ENCODE assay signal across 14 mouse cellular contexts in the genomic region with DNA sequence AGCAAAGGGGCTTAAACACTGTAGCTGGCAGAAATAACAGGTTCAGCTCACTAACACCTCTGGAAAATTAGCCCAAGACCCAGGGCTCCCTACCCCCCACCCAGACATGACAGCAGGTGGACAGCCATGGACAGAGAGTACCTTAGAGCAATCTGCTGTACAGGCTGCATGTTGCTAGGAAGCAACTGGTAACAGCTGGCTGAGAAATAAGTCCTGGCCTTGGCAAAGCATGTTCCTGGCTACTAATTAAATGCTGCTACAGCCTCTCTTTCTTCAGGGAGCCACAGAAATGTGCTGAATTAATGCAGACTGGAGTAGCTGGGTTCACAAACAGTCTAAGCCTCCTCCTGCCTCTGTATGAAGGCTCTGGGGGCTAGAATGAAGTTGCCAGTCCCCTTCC. TPM values are rescaled to one million over a fixed set of nuclear protein-coding genes. Genes with fewer than 3 reads are reported as not detected.
DNase-seq lines count a peak whose midpoint lies in the region; ATAC-seq lines count a peak whose summit lies in the region.
"Had no signal": no experiment of that assay in that cellular context is flagged by ENCODE, and none has a peak within 500 bp of the region (broad histone marks: within the 10 kb centered on the region; RNA-seq: fewer than 3 reads in every experiment).

No protein-coding gene starts in this region.

- no peak overlapping the region for H3K4me2 ChIP-seq in forebrain, embryonic 12.5 days
- H3K4me2 ChIP-seq in forebrain, embryonic 14.5 days (ENCODE audit: low read length) = no peak overlapping the region
- no peak overlapping the region for H3K4me2 ChIP-seq in kidney, embryonic 16.5 days (replicated peaks; ENCODE audit: low read depth, low read length)
- H3K4me2 ChIP-seq in midbrain, embryonic 16.5 days (ENCODE audit: low read length) = no peak overlapping the region
- H3K4me2 ChIP-seq: limb, embryonic 13.5 days; liver, embryonic 15.5 days; neural tube, embryonic 13.5 days had no signal

- peak overlapping the region; percentile 5; the same call in 1 of the 2 replicates for H3K27ac ChIP-seq in forebrain, embryonic 12.5 days
- no peak overlapping the region for H3K27ac ChIP-seq in forebrain, embryonic 14.5 days (ENCODE audit: low read depth, low read length)
- H3K27ac ChIP-seq in kidney, embryonic 16.5 days (ENCODE audit: low read length) = no peak overlapping the region
- H3K27ac ChIP-seq in midbrain, embryonic 16.5 days (ENCODE audit: low read length) = peak overlapping the region; percentile 55; the same call in 1 of the 2 replicates
- H3K27ac ChIP-seq: limb, embryonic 13.5 days; liver, embryonic 15.5 days; neural tube, embryonic 13.5 days had no signal

- no peak overlapping the region for H3K9ac ChIP-seq in forebrain, embryonic 12.5 days
- no peak overlapping the region for H3K9ac ChIP-seq in forebrain, embryonic 14.5 days (ENCODE audit: low read length)
- no peak overlapping the region for H3K9ac ChIP-seq in kidney, embryonic 16.5 days (replicated peaks; ENCODE audit: low read length)
- 0 out of 2 replicates have a peak overlapping the region, but pooled peaks have one; percentile 14 for H3K9ac ChIP-seq in midbrain, embryonic 16.5 days (ENCODE audit: low read depth, low read length)
- H3K9ac ChIP-seq: limb, embryonic 13.5 days; liver, embryonic 15.5 days; neural tube, embryonic 13.5 days had no signal

- DNase-seq in forebrain, embryonic 14.5 days (ENCODE audit: low spot score) = no peak
- DNase-seq in kidney, adult 18-20 months = peak; percentile 46
- peak; percentile 46 to 60 for DNase-seq in kidney, adult 8-10 months
- DNase-seq in adrenal gland, postnatal 36 days = no peak
- DNase-seq in right cerebral cortex, postnatal 14 days = no peak
- DNase-seq: adrenal gland, postnatal 14 days; cerebellum, postnatal 14 days; thymus, adult 2 months had no signal

- no peaks in the 10 kb centered on the region for H3K36me3 ChIP-seq in forebrain, embryonic 12.5 days (replicated peaks)
- no peaks in the 10 kb centered on the region for H3K36me3 ChIP-seq in forebrain, embryonic 14.5 days (ENCODE audit: control insufficient read depth, insufficient read depth, low read length)
- H3K36me3 ChIP-seq in kidney, embryonic 16.5 days (ENCODE audit: insufficient read depth, low read length) = no peaks in the 10 kb centered on the region
- H3K36me3 ChIP-seq in midbrain, embryonic 16.5 days (ENCODE audit: control insufficient read depth, insufficient read depth, low read length) = no peaks in the 10 kb centered on the region
- H3K36me3 ChIP-seq: limb, embryonic 13.5 days; liver, embryonic 15.5 days; neural tube, embryonic 13.5 days had no signal

- no peaks in the 10 kb centered on the region for H3K27me3 ChIP-seq in forebrain, embryonic 12.5 days
- no peaks in the 10 kb centered on the region for H3K27me3 ChIP-seq in forebrain, embryonic 14.5 days (replicated peaks; ENCODE audit: control insufficient read depth, insufficient read depth, low read length)
- H3K27me3 ChIP-seq in kidney, embryonic 16.5 days (ENCODE audit: insufficient read depth, low read length) = no peaks in the 10 kb centered on the region
- H3K27me3 ChIP-seq in midbrain, embryonic 16.5 days (ENCODE audit: control insufficient read depth, insufficient read depth, low read depth, low read length) = no peaks in the 10 kb centered on the region
- H3K27me3 ChIP-seq: limb, embryonic 13.5 days; liver, embryonic 15.5 days; neural tube, embryonic 13.5 days had no signal

- no peak overlapping the region for H3K4me3 ChIP-seq in forebrain, embryonic 12.5 days (replicated peaks)
- no peak overlapping the region for H3K4me3 ChIP-seq in forebrain, embryonic 14.5 days (ENCODE audit: low read depth, low read length)
- no peak overlapping the region for H3K4me3 ChIP-seq in kidney, embryonic 16.5 days (ENCODE audit: low read length)
- no peak overlapping the region for H3K4me3 ChIP-seq in midbrain, embryonic 16.5 days (ENCODE audit: low read depth, low read length)
- H3K4me3 ChIP-seq: limb, embryonic 13.5 days; liver, embryonic 15.5 days; neural tube, embryonic 13.5 days had no signal

- peak; percentile 58; the same call in 1 of the 2 replicates for ATAC-seq in forebrain, embryonic 12.5 days (ENCODE audit: low FRiP score)
- ATAC-seq in forebrain, embryonic 14.5 days = no peak
- ATAC-seq in kidney, embryonic 16.5 days (ENCODE audit: low FRiP score, low TSS enrichment) = no peak
- no peak for ATAC-seq in midbrain, embryonic 16.5 days

- peaks cover 5% of the 10 kb centered on the region; the same call in 1 of the 2 replicates for H3K4me1 ChIP-seq in forebrain, embryonic 12.5 days
- 0 out of 2 replicates have a peak, but pooled peaks cover 2% of the 10 kb centered on the region for H3K4me1 ChIP-seq in forebrain, embryonic 14.5 days (ENCODE audit: control insufficient read depth, insufficient read depth, low read length)
- no peaks in the 10 kb centered on the region for H3K4me1 ChIP-seq in kidney, embryonic 16.5 days (ENCODE audit: insufficient read depth, low read length)
- peaks cover 7% of the 10 kb centered on the region; the same call in 1 of the 2 replicates for H3K4me1 ChIP-seq in midbrain, embryonic 16.5 days (ENCODE audit: control insufficient read depth, insufficient read depth, low read length)
- H3K4me1 ChIP-seq: limb, embryonic 13.5 days had no signal

- H3K9me3 ChIP-seq in forebrain, embryonic 12.5 days = no peaks in the 10 kb centered on the region
- H3K9me3 ChIP-seq in forebrain, embryonic 14.5 days (replicated peaks; ENCODE audit: control insufficient read depth, low read length) = no peaks in the 10 kb centered on the region
- H3K9me3 ChIP-seq in kidney, embryonic 16.5 days (ENCODE audit: low read length) = no peaks in the 10 kb centered on the region
- no peaks in the 10 kb centered on the region for H3K9me3 ChIP-seq in midbrain, embryonic 16.5 days (replicated peaks; ENCODE audit: control insufficient read depth, low read length, poor library complexity, severe bottlenecking)
- H3K9me3 ChIP-seq: limb, embryonic 13.5 days; liver, embryonic 15.5 days; neural tube, embryonic 13.5 days had no signal

RNA-seq across cellular contexts. Expression of a gene that starts 31.4 kb away (rescaled TPM):
- polyA plus RNA-seq in forebrain, embryonic 12.5 days (2016; fragmentation: Nextera tagmentation; extraction: Ambion mirVana) = 66.8 and 67.3 TPM in 2 replicates
- polyA plus RNA-seq in forebrain, embryonic 14.5 days (2014; fragmentation: Nextera tagmentation; extraction: Ambion mirVana) = 65.2 and 71.4 TPM in 2 replicates
- 64.6 and 71.4 TPM in 2 replicates for polyA plus RNA-seq in kidney, embryonic 16.5 days (2015; fragmentation: Nextera tagmentation; extraction: Ambion mirVana)
- polyA plus RNA-seq in midbrain, embryonic 16.5 days (2015; fragmentation: Nextera tagmentation; extraction: Ambion mirVana) = 54.5 and 54.7 TPM in 2 replicates
- total RNA-seq in adrenal gland, postnatal 36 days (2021) = 10 to 100 TPM; 37.2 to 41.0 TPM

RNA-seq across cellular contexts. Expression of a gene that starts 31.8 kb away (rescaled TPM):
- 68.3 and 72.6 TPM in 2 replicates for polyA plus RNA-seq in forebrain, embryonic 12.5 days (2016; fragmentation: Nextera tagmentation; extraction: Ambion mirVana)
- polyA plus RNA-seq in forebrain, embryonic 14.5 days (2014; fragmentation: Nextera tagmentation; extraction: Ambion mirVana) = 75.4 and 88.2 TPM in 2 replicates
- 83.4 and 84.9 TPM in 2 replicates for polyA plus RNA-seq in kidney, embryonic 16.5 days (2015; fragmentation: Nextera tagmentation; extraction: Ambion mirVana)
- polyA plus RNA-seq in midbrain, embryonic 16.5 days (2015; fragmentation: Nextera tagmentation; extraction: Ambion mirVana) = 61.9 and 69.2 TPM in 2 replicates
- total RNA-seq in adrenal gland, postnatal 36 days (2021) = 100 to 1,000 TPM in 1 of 2 experiments, 10 to 100 TPM in 1; 95.7 to 122 TPM

RNA-seq across cellular contexts. Expression of a gene that starts 32.3 kb away (rescaled TPM):
- 22.2 and 23.3 TPM in 2 replicates for polyA plus RNA-seq in forebrain, embryonic 12.5 days (2016; fragmentation: Nextera tagmentation; extraction: Ambion mirVana)
- 18.7 and 20.5 TPM in 2 replicates for polyA plus RNA-seq in forebrain, embryonic 14.5 days (2014; fragmentation: Nextera tagmentation; extraction: Ambion mirVana)
- 19.1 and 19.6 TPM in 2 replicates for polyA plus RNA-seq in kidney, embryonic 16.5 days (2015; fragmentation: Nextera tagmentation; extraction: Ambion mirVana)
- polyA plus RNA-seq in midbrain, embryonic 16.5 days (2015; fragmentation: Nextera tagmentation; extraction: Ambion mirVana) = 14.0 and 14.1 TPM in 2 replicates
- 10 to 100 TPM; 11.5 to 15.5 TPM for total RNA-seq in adrenal gland, postnatal 36 days (2021)

Comparison
In these comparisons a context has a peak if more than half of its experiments do, and no peak if none do; other contexts are left out.
1. H3K27ac ChIP-seq: peak in forebrain, embryonic 12.5 days (single experiment) and midbrain, embryonic 16.5 days (single experiment); none in forebrain, embryonic 14.5 days (single experiment) and kidney, embryonic 16.5 days (single experiment).
2. DNase-seq: peak in kidney, adult 18-20 months (single experiment) and kidney, adult 8-10 months (2 of 2); none in forebrain, embryonic 14.5 days (single experiment), adrenal gland, postnatal 36 days (0 of 2) and right cerebral cortex, postnatal 14 days (single experiment).